Mouse (Mus musculus): Measurements from ENCODE around the gene Pde10a. TPM values are rescaled to one million over a fixed set of nuclear protein-coding genes. Genes with fewer than 3 reads are reported as not detected.

Pde10a gene
- total RNA-seq, 2 experiments from 2014 or later, result 33.0 to 117 TPM

DNA sequence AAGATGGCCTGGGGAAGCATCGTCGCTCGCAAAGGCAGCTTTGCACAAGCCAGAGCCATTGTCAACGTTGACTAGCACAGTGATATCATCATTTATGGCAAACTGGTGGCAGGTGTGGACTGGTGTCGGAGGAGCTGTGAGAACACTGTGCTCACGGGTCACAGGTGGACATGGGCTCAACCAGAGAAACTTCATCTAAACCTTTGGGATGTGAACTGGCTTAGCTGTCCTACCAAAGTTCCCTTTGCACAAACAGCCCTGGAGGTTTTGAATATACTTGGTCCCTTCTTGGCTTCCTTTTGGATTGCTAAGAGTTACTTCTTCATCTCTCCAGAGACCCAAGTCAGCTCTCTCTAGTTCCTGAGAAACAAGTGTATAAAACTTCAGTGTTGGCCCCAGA is 41.7 kb downstream of the Pde10a start, which contains the start of gene Gm17087:
TSS of gene Gm17087 (minus strand) at position 101 of the 400 bp plus-strand sequence.
- DNase-seq (ENCODE audit: low spot score in 2 of 2), result no peak

DNA sequence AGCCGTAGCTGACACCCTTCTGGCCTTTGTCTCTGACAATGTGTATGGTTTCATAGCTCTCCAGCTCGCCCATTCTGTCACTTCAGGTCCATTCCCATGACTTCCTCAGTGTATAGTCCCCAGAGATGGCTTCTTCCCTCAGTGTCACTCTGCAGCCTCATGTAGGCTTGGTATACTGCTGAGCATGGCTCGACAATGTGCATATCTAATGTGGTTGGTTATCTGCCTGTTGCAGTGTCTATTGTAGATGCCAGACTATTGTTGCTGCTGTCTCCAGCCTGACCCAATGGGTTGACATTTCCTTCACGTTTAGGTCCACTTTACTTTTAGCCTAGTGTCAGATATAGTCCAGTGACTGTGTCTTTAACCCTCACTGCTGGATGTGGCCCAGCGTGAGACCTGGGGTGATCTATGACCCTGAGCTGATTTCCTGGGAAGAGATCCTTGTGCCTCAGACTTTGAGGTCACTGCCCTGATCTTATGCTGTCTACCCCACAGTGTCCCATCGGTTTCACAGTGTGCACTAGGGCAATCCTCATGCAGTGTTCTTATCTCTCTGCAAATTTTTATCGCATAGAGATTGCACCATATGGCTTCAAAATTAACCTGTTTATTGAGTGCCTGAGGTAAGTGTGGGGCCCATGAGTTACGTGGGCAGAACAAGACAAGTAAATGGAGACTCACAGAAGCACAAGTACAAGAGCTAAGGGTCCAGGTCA is 48.5 kb downstream of the Pde10a start:
- no peak for DNase-seq (ENCODE audit: low spot score in 2 of 2)

DNA sequence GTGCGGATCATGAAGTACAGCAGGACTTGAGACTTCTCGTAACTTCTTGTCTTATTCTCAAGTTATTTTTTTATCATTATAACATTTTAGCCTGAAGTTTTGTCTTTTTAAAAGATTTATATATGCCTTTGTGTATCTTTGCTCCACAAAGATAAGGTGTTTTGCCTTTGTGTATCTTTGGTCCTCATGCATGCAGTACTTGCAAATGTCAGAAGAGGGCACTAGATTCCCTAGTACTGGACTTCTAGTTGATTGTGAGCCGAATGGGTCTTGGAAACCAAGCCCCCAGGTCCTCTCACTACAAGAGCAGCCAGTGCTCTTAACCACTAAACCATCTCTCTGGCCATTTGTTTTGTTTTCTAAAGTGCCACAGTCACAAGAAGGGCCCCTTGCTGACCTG is 55.2 kb downstream of the Pde10a start:
- no peak for DNase-seq (ENCODE audit: low spot score in 2 of 2)

DNA sequence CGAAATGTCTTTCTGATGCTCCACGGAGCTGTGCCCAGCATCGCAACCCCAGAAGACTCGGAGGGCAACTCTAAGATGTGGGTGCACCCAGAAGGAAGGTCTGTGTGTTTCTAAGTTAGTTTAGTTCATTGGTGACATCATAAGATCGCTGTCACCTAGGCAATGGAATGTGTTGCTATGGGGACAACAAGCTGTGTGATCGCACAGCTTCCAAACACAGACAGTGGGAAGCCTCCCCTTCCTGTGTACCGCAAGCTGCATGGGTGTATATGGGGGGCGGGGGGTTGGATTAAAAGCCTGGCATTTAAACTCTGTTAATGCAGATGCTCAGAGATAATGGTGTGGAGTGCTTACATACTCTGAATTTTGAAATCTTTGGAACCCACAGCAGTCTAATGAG is 56.4 kb downstream of the Pde10a start:
- DNase-seq (ENCODE audit: low spot score in 2 of 2), result no peak

DNA sequence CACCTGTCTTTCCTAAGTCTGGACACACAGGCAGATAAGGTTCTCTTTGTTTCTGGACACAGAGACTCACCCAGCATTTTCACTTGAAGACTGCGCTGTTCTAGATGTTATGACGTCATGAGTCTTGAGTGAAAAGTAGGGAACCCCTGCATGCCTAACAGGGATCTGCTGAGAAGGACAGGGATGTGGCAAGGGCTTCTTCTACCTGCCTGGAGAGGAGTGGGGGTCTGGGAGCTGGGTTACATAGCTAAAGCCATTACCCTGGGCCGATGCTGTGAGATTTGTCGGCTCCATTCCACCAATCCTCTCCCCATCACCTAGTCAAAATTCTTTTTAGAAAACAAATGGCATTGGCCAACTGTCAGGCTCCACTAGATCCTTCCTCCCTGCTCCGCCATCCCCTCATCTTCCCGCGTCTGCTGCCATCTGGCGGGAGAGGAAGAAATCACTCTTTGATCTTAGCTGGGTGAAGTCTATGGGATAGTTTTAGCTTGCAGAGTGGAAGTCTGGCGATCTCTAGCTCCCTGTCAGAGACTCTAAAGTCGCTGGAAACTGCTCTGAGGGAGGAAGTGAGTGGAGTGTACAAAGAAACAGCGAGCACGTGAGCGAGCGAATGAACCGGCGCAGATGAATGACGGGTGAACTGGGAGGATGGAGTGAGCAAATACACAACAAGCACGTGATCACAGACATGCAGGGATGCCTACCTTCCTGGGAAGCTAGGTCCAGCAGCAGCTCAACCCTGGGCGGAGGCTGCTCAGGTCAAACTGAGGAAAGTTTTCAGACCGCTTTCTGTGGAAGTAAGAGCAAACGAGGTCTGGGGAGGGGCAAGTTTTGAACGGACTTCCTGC is 67.5 kb downstream of the Pde10a start:
- DNase-seq (ENCODE audit: low spot score in 2 of 2), result peak; percentile 67 to 69

DNA sequence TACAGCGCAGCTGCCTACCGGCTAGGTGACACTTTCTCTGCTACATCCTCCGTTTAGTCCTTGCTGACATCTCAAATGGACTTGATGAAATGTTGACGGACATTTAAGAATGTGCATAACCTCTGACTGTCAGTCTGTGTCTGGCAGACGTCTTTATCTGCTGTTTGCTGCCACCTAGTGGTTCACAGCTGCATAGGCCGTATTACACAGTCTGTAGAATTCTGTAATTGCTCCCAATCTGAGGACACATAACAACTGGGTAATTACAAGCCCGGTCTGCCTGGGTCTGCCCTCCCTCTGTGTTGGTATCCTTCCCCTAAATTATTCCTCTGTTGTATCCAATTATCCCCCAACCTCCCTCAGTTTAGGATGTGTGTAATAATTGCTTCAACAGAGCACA is 72.6 kb downstream of the Pde10a start:
- peak; percentile 41 to 46 for DNase-seq (ENCODE audit: low spot score in 2 of 2)

DNA sequence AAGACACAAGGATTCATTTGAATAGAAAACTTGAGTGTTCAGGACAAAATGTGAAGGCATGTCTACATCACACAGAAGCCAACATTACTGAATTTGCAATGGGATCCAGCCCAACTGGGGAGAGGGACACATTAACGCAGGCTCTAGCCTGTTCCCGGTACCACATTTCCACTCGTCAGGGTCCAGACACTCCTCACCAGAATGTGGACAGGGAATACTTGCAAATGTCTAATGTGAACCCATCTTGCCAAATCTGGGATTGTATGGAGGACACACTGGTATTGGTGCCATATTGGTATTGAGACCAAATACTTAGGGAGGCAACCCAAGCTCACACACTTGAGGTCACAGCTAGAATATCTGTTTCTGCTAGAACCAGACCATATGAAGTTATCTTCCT is 77.8 kb downstream of the Pde10a start:
- no peak for DNase-seq (ENCODE audit: low spot score in 2 of 2)

DNA sequence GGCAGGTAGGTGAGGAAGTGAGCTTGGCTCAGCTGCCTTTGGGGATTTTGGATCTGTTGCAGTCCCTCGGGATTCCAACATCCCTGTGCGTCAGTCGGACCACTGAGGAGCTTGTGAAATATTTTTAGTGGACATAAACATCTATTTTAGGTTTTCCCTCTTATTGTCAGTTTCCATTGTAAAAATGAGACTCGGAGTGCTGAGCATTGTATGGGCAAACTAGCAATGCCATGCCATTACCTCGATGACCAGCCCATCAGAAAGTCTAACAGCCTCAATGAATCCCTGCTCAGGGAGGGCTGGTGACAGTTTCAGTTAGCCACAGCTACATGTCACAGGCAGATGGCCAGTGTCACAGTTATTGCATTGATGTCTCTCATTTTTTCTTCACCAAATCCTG is 80.7 kb downstream of the Pde10a start:
- no peak for DNase-seq (ENCODE audit: low spot score in 2 of 2)

DNA sequence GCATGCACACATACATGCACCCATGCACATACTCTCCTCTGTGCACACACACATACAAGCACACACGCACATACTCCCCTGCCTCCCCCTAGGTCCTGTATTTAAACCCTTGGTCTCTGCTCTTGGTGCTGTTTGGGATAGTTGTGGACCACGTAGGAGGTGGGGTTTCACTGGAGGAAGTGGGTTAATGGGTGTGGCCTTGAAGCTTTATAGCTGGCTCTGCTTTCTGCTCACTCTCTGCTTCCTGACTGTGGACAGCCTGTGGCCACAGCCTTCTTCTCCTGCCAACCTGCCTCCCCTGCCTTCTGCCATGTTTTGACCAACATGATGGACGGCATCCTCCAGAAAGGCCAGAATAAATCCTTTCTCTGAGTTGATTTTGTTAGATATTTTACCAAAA is 81.5 kb downstream of the Pde10a start:
- DNase-seq (ENCODE audit: low spot score in 2 of 2), result no peak

DNA sequence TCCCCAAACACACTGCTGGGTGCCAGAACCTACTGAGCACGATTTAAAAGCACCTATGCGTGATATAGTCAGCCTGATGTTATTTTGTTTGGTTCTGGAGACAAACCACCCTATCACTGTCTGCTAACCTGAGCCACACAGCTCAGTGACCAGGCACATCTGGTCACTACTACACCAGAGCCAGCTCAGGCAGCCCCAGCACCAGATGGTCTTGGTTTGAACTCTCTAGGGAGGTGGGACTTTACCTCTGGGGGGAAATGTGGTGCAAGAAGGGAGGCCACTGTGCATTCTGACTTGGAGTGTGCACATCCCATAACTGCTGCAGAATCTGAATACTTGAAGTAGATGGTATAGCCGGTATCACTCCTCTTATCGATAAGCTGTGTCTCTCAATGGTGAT is 86.7 kb downstream of the Pde10a start:
- DNase-seq (ENCODE audit: low spot score in 2 of 2), result no peak

DNA sequence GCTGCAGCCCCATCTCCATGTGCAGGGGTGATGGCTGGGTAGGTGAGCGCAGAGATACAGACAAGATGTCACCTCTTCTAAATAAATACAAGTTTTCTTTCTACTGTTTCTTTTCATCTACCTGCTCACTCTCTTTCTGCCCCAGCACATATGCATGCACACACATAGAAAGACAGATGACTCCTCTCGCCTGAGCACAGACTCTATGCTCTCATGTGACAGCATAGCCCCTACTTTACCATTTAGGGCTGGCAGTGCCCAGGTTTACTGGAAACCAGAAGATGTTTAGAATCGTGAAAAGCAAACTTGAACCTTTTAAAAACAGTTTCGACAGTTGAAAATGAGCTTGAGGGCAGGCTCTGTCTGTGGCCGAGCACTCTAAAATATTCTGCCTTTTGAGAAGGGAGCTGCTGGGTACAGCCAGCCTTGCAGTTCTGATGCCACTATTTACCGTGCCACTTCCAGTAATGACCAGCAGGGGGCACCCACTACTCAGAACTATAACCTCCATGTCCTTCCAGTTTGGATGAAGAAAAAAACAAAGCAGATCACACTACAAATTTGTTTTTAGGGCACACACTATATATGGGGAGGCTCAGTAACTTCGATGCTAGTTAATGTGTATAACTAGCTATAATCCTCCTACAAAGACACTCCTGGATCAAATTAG is 88.8 kb downstream of the Pde10a start:
- peak; percentile 72 to 73 for DNase-seq (ENCODE audit: low spot score in 2 of 2)

DNA sequence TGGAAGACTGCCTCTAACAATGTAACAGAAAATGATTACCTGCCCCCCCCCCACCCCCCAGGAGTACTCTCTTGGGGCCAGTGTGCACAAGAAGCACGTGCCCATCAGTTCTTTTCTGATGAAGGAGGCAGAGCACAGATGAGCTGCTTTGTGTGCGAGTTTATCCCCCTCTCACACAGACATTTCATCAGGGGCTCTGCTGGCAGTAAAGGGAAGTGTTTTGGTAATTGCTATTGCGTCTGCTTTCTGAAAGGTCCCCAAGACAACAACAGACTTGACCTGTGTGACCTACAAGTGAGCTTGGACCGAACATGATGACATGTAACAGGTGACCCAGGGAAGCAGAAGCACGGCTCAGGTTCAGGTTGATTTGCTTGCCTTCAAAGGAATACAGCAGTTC is 95.2 kb downstream of the Pde10a start:
- DNase-seq (ENCODE audit: low spot score in 2 of 2), result peak in 1 of 2 experiments; percentile 14

DNA sequence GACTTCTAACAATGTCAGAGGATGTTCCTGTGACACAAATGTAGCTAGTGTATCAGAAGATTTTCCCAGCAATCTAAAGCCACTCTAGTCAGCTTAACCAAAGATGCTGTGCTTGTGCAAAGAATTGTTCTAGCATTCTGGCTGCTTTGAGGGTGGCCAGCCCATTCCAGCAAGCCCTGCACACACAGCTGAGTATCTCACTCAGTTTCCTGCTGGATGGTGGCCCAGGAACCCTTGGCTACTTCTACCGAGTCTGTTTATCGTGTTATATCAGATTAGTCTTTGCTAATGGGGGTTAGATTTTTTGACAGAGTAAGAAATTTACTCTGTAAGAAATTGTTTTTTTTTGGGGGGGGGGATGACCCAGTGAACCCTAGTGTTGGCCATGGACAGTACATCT is 95.9 kb downstream of the Pde10a start:
- peak in 1 of 2 experiments; percentile 18 for DNase-seq (ENCODE audit: low spot score in 2 of 2)

DNA sequence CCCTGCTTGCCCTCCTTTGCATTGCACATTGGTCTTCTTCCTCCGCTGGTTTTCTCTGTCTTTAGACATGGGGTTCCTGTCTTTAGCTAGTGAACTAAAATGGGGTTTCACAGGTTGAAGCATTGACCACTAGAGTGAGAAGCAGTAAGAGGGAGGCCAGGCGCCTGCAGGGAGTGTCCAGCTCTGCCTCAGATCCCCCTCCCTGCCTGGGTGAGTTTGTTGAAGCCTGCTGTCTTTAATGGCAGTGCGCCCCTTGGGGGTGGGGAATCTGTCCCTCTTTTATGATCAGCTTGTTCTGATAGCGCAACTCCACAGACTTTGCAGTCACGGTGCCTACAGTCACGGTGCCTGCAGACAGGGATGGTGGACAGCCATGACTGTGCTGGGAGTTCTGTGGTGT is 96.7 kb downstream of the Pde10a start:
- peak in 1 of 2 experiments; percentile 17 for DNase-seq (ENCODE audit: low spot score in 2 of 2)

DNA sequence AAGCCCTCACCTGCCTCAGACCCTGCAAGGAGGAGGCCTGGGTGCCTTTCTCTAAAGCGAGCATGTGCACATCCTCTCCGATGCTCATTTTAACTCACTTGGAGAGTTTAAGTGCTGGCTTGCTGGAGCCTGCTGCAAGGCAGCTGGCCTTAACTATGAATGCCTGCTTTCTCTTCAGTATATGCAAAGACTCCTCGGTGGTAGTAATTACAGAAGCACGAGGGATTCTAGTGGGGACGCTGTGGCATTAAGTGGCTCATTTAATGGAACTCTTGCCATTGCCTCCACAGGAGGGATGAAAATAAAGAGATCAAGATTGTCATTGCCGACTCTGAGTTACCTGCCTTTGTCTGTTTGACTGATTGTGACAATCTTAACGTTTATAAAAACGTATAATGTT is 101.2 kb downstream of the Pde10a start:
- peak in 1 of 2 experiments; percentile 11 for DNase-seq (ENCODE audit: low spot score in 2 of 2)

DNA sequence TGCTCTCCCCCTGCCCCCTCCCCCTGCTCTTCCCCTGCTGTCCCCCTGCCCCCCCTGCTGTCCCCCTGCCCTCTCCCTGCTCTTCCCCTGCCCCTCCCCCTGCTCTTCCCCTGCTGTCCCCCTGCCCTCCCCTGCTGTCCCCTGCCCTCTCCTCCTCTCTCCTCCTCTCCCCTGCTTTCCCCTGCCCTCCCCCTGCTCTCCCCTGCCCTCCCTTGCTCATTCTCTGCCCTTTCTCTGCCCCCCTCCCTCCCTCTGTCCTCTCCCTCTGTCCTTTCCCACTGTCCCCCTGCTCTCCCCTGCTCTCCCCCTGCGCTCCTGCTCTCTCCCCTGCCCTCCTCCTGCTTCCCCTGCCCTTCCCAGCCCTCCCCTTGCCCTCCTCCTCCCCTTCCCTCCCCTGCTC is 106.5 kb downstream of the Pde10a start:
- peak in 1 of 2 experiments; percentile 14 for DNase-seq (ENCODE audit: low spot score in 2 of 2)

DNA sequence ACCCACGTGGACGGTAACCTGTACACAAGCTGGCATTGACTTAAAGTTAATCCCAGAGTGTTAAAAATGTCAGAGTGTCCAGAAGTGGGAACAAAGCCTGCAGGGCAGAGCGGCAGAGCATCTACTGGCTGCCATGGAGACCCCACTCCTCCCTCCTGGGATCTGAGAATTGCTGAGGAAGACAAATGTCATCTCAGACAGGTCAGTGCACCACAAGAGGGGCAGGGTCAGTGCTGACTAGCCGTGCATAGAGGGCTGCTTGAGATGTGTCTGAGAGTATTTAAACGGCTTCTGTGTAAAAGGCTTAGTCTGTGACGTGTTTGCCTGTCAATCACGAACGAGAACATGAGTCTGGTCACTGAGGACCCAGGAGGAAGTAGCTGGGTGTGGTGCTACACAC is 108.4 kb downstream of the Pde10a start:
- peak in 1 of 2 experiments; percentile 24 for DNase-seq (ENCODE audit: low spot score in 2 of 2)

DNA sequence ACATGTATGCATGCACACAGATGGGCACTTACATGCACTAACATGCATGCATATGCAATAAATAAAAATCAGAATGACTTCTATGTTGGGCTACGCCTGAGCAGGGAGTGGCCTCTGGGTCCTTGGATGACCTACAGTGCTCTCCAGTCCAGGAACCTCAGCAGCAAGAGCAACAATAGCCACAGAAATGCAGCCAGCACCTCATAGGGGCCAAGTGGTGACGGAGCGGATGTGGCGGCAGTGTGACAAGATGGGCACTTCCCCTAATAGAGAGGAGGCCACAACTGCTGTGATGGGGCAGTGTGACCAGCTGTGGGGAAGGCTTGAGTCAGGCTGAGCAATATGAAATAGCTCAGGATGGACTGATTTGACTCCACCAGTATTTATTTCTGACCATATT is 109.3 kb downstream of the Pde10a start:
- peak in 1 of 2 experiments; percentile 18 for DNase-seq (ENCODE audit: low spot score in 2 of 2)

DNA sequence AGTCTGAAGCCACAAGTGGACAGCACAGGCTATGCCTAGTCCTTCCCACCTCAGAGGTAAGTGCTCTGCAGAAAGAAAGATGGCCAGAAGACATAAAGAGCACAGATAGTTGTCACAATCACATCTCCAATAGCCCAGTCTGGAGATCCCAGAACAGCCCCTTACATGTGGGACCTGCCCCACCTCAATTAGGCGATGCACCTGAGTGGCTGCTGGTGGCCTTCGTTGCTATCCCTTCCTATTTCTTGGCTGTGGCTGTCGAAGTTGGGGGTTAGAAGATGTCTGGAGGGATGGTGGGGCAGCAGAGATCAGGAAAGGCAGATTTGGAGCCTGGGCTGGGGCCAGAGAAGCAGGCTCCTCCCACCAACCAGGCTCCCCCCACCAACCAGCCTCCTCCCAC is 111.1 kb downstream of the Pde10a start:
- peak in 1 of 2 experiments; percentile 20 for DNase-seq (ENCODE audit: low spot score in 2 of 2)

DNA sequence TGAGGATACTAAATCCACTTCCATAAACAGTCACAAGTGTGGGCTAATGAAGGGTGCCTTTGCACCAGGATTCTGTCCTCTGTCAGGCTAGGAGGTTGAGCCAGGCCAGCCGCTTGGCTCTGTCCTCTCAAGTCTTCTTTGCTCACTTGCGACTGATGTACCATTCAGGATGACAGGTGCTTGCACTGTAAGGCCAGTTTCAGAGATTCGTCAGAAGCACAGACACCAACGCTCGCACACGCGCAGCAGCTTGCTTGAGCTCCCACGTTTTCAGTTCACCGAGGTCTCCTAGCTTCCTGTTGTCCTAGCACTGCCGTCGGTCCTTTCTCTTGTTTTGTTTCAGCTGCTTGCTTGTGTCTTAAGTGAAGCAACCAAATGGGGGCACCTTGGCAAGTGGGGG is 111.5 kb downstream of the Pde10a start:
- DNase-seq (ENCODE audit: low spot score in 2 of 2), result peak in 1 of 2 experiments; percentile 18

DNA sequence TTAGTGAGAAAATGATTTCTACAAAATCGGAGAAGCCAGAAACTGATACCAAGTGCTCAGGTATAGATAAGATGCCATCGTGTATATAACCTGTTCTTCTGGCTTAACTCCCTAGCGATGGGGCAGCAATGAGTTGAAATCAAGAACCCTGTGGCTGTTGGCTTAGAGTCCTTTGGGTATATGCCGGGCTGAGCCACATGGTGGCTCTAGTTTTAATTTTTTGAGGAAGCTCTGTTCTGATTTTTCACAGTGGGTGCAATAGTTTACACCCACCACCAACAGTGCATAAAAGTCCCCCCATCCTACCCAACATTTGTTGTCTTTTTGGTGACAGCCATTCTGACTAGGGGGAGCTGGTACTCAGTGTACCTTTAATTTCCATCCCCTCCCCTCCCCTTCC is 112.0 kb downstream of the Pde10a start:
- peak in 1 of 2 experiments; percentile 18 for DNase-seq (ENCODE audit: low spot score in 2 of 2)

Data from adrenal gland, adult 18-20 months (tissue).